Mouse (Mus musculus): ENCODE measurements around the gene Slc25a38. TPM values are rescaled to one million over a fixed set of nuclear protein-coding genes. Genes with fewer than 3 reads are reported as not detected.

Slc25a38 gene
- polyA plus RNA-seq (2012; rRNA removed), result 22.9 and 25.9 TPM in 2 replicates

DNA sequence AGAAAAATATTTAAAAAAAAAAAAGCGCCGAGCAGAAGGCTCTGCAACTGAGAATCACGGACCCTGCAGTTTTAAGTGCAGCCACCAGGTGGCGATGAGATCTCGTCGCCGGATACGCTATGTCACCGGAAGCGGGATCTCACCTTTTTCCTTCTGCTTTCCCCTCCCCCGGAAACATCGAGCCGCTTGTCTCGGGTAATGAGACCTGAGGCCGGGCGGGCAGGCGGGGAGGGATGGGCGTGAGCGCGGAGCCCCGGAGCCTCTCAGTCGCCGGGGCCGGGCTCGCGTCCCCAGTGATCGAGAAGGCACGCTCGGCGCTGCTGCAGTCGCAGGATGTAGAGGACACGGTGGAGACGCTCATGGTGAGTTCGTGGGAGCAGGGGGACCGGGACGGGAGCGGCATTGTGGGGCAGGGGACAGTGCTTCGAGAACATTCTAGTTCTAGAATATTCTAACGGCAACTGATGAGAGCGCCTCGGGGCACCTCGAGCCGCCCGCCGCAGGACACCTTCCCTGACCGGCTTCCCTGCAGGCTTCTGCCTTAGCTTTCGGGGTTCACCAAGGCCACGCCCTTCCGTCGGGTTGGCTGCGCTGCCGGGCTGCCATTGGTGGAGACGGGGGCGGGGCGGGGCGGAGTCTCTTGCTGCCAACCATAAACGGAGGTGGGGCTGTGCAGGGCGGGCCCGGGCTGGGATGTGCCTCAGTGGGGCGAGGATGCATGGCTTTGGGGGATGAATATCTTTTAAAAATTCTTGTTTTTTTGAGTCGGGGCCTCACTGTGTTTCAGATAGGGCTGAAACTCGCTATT, at the start of gene Slc25a38:
Gene Slc25a38 (plus strand): TSS at position 164 of the 808 bp plus-strand sequence.
- peak; percentile 82 for DNase-seq (ENCODE audit: low read depth, low spot score)
- WGBS, result 1% methylated on average over 62 of the region's 62 CpGs

DNA sequence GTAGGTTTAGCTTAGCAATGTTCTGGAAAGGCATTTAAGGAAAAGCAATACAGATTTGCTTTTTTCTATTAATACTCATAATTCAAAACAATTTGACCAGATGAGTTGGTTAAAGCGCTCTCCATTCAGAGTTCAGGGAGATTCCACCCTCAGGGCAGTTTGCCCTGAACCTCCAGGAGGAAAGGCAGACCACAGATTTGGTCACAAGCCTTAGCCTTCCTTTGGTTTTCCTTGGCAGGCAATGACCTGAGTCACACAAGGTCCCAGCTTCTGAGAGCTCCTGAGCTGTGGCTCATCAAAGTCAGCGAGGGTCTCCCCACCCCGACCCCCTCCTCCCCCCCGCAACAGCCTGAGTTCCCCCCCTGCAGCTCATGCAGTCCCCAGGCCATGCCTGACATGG, 45.9 kb upstream of the Slc25a38 start:
- no peak for DNase-seq (ENCODE audit: low read depth, low spot score)
- 77% methylated on average over 4 of the region's 4 CpGs for WGBS

DNA sequence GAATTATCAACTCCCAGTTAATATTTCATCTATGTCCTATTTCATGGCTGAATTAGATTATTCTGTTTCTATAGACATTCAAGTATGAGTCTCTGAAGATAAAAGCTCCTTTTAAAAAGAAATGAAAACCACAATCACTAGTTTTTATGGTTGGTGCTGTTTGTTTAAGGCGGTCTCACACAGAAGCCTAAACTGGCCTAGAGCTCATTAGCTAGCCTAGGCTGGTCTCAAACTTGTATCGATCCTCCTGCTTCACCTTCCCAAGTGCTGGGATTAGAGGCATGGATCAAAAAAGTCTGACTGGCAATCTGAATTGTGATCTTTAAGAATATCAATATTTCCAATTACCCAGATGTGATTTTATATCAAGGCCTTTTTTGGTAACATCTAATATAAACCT, 42.6 kb upstream of the Slc25a38 start:
- no peak for DNase-seq (ENCODE audit: low read depth, low spot score)
- 20% methylated on average over 2 of the region's 2 CpGs for WGBS

DNA sequence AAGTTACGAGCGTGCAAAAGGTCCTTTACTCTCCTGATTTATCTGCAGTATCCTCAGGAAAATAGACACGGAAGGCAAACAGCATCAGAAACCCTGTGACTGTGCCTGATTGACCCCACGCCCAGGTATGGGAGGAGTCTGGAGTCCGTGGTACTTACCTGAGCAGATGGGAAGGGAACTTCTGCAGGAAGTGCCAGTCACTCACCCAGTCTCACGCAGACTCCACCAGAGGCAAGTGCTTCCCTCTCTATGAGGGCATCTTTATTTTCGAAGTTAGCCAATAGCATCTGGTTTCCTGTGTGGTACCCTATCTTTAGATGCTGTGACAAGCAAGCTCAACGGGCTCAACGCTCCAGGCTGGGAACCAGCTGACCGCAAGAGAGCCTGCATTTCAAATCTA, 42.1 kb upstream of the Slc25a38 start:
- DNase-seq (ENCODE audit: low read depth, low spot score), result peak; percentile 58
- 21% methylated on average over 10 of the region's 10 CpGs for WGBS

- no peak for DNase-seq (ENCODE audit: low read depth, low spot score)
- 88% methylated on average over 11 of the region's 11 CpGs for WGBS
These were observed 40.4 kb upstream of the Slc25a38 start, which contains the start of gene Cx3cr1 for GRCm38 (mm10) chr9:120069779-120070178. Gene Cx3cr1 (minus strand): TSS chr9:120069879.

DNA sequence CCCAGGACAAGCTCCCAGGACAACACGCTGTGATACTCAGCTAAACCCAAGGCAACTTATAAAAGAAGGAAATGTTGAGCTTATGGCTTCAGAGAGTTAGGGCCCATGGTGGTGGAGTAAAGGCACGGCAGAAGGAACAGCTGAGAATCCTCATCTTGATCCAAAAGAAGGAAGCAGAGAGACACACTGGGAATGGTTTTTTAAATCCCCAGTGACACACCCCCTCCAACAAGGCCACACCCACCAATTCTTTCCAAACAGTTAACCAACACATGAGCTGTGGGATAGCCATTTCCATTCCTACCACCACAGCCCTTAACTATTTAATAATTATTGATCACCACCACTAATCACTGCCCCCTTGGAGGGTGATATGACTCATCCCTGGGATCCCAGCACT, 38.9 kb upstream of the Slc25a38 start:
- 53% methylated on average over 2 of the region's 2 CpGs for WGBS
- DNase-seq (ENCODE audit: low read depth, low spot score), result no peak

DNA sequence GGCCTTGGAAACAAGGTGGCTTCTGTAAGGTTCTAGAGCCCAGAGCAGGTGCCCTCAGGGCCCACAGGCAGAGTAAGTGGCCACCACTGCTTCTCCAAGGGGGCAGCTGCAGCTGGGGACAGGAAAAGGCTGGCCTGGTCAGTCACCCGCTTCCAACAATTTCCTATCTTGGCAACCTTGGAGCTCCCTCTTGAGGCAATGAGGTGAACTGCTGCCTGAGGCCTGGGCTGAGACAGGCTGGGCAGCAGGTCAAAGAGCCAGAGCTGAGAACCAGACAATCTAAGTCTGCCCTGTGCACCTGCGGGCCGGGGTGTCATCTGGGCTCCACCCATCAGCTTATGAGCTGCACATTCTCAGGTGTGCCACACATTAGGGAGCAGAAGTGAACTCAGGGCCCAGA, 37.0 kb upstream of the Slc25a38 start:
- WGBS, result 7% methylated on average over 3 of the region's 3 CpGs
- peak; percentile 79 for DNase-seq (ENCODE audit: low read depth, low spot score)

DNA sequence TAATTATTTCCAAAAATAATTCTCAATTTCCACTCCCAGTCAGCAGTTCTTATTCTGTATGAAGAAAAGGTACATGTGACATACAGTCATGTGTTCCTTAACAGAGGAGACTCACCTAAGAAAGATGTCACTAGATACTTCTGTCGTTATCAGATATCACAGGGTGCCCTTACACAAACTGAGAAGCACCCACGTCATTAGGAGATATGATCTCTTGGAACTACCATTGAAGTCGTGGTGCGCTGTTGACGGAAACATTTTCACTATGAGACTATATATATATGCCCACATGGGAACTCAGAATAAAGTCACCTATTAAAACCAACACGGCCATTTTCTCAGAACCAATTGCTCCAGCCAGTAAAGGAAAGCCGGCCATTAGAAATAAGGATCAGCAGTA, 35.7 kb upstream of the Slc25a38 start:
- no peak for DNase-seq (ENCODE audit: low read depth, low spot score)
- 87% methylated on average over 7 of the region's 7 CpGs for WGBS

DNA sequence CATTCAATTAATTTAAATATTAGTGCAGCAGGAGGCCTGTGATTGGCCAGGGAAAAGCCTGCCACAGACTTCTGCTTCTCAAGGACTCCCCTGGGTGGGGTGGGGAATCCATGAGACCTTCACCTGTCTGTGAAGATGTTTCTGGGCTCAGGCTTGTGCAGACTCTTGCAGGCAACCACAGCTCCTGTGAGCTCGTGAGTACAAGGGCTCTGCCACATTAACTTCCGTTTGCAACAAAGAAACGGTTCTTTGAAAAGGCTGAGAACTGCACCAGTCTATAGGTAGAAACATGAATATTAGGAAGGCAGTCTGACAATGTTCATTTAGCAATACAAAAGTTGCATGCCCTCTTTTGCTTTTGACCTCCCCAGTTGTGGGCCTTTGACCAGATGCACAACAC, 31.9 kb upstream of the Slc25a38 start:
- WGBS, result 83% methylated on average over 3 of the region's 3 CpGs
- no peak for DNase-seq (ENCODE audit: low read depth, low spot score)

DNA sequence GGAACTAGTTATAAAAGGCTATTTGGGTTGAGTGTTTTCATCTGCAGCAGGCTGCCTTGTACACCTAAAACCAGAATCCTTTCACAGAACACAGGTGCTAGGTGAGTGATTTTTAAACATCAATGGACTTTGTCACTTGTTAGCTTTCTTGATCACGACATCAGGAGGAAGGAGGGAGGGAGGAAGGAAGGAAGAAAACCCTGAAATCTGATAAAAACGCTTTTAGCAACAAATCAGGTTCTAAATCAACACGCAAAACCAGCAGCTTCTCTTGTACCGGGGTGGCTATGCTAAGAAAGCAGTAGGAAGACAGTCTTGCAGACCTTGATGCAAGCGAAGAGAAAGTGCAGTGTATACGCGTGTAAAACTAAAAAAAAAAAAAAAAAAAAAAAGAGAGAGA, 30.3 kb upstream of the Slc25a38 start:
- 39% methylated on average over 7 of the region's 7 CpGs for whole genome bisulfite sequencing
- DNase-seq (ENCODE audit: low read depth, low spot score), result no peak

DNA sequence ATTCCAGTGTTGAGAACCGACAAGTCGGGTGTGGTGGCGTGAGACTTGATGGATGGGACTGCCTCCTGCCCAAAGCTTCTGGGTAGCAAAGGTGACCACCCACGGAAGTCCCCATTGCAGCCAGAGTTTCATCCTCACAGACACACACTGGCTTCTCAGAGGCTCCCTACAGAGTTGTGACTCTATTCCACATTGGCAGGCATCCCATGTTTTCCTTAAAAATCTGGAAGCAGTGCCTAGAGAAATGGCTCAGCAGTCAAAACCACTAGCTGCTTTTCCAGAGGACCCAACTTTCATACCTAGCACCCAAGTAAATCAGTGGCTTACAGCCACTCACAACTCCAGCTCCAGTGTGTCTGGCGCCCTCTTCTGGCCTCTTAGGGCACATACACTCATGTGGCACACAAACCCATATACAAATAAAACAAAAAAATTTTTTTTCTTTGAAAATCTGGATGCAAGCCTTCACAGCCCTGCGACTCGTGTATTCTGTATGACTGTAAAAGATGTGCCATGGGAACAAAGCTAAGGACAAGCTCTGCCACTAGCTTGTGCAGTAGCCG, 29.5 kb upstream of the Slc25a38 start:
- no peak for DNase-seq (ENCODE audit: low read depth, low spot score)
- 80% methylated on average over 8 of the region's 8 CpGs for WGBS

DNA sequence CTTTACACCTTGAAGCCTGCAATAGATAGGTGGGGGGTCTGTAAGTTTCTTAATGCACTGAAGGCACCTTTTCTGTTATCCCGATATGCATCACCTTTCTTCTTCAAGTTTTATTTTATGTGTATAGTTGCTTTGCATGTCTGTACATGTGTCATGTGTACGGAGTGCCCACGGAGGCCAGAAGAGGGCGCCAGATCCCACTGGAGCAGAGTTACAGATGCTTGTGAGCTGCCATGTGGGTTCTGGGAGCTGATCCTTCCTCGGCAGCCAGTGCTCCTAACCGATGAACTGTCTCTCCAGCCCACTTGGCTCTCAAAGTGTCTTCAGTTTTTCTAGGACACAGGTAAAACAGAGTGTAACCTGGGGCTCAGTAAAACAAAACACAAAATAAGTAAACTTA, 28.9 kb upstream of the Slc25a38 start:
- 75% methylated on average over 6 of the region's 6 CpGs for WGBS
- DNase-seq (ENCODE audit: low read depth, low spot score), result no peak

- 72% methylated on average over 5 of the region's 5 CpGs for WGBS
- no peak for DNase-seq (ENCODE audit: low read depth, low spot score)
These were observed 28.2 kb upstream of the Slc25a38 start for GRCm38 (mm10) chr9:120081967-120082366.

- DNase-seq (ENCODE audit: low read depth, low spot score), result no peak
- WGBS, result 82% methylated on average over 4 of the region's 4 CpGs
These were observed 27.5 kb upstream of the Slc25a38 start for GRCm38 (mm10) chr9:120082691-120083090.

DNA sequence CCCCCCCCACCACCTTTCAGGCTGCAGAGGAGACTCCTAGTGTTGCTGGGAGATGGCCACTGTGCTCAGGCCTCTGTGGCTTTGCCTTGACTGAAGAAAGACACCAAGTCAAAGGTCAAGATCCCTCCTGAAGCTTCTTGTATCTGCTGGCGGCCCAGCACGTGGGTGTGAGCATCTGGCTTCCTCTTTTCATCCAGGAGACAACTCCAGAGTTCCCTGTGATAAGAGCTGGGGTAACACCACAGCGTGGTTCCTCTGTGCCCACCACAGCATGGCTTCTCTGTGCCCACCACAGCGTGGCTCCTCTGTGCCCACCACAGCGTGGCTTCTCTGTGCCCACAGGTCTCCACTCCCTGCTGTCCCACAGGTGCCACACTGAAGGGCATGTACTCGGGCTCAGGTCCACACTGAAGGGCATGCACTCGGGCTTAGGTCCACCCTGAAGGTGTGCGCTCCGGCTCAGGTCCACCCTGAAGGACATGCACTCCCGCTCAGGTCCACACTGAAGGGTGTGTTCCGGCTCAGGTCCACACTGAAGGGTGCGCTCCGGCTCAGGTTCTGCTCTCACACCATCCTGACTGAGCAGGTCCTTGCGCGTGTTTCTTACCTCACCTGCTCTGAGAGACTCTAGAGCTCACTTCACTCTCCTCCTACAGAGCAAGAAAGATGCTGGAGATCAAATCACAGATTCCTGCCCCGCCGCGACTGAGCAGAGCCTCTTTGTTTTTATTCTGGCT, 26.8 kb upstream of the Slc25a38 start:
- no peak for DNase-seq (ENCODE audit: low read depth, low spot score)
- WGBS, result 75% methylated on average over 18 of the region's 18 CpGs

- WGBS, result 88% methylated on average over 9 of the region's 9 CpGs
- no peak for DNase-seq (ENCODE audit: low read depth, low spot score)
These were observed 25.8 kb upstream of the Slc25a38 start for GRCm38 (mm10) chr9:120084406-120084805.

DNA sequence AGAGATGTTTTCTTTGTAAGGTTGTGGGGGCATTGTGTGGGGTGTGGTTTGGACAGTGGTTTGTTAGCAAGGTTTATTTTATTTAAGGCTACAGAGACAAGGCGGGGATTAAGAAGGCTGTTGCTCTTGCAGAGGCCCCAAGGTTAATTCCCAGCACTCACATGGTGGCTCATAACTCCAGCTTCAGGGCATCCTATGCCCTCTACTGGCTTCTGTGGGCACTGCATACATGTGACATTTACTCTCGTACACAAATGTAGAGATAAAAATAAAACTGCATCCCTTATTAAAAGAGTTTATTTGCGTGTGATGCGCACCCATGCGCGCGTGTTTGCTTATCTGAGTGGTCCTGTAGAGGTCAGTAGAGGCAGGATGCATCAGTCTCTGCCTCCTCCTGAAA, 21.0 kb upstream of the Slc25a38 start:
- WGBS, result 90% methylated on average over 7 of the region's 7 CpGs

GRCm38 (mm10) chr9:120091086-120091485, 19.1 kb upstream of the Slc25a38 start:
- 78% methylated on average over 10 of the region's 10 CpGs for WGBS

More for the DNA sequence above, 21.0 kb upstream of the Slc25a38 start:
- no peak for DNase-seq (ENCODE audit: low read depth, low spot score)

GRCm38 (mm10) chr9:120091696-120092238, 18.4 kb upstream of the Slc25a38 start, which contains the start of gene Ccr8:
Gene Ccr8 (plus strand): TSS chr9:120092114.
- no peak for DNase-seq (ENCODE audit: low read depth, low spot score)
- 73% methylated on average over 5 of the region's 5 CpGs for WGBS

More at GRCm38 (mm10) chr9:120091086-120091485, 19.1 kb upstream of the Slc25a38 start:
- DNase-seq (ENCODE audit: low read depth, low spot score), result no peak

- 87% methylated on average over 13 of the region's 13 CpGs for WGBS
- no peak for DNase-seq (ENCODE audit: low read depth, low spot score)
These were observed 16.5 kb upstream of the Slc25a38 start for GRCm38 (mm10) chr9:120093701-120094100.

All from large intestine, adult 2 months (tissue).